Mouse (Mus musculus) cerebral cortex, adult 2 months (tissue): ENCODE measurements around the gene Gm10320.

Experiments
- WGBS: fragments of 180-500 bp; shearing (Covaris S2); methylation state at CpG from one replicate; pipeline ENCODE4 v1.1.7; 2018; 5-methylcytosine and 5-hydroxymethylcytosine counted together

The Gm10320 gene

GRCm38 (mm10) chr13:98469916-98470315 lies 21.9 kb downstream of the Gm10320 start:
- WGBS: 38% methylated on average over 4 of the region's 4 CpGs

GRCm38 (mm10) chr13:98461467-98461866 lies 30.3 kb downstream of the Gm10320 start:
- 68% methylated on average over 4 of the region's 4 CpGs for WGBS

- WGBS: 77% methylated on average over 2 of the region's 2 CpGs
Observed at GRCm38 (mm10) chr13:98456398-98456797, 35.4 kb downstream of the Gm10320 start.

GRCm38 (mm10) chr13:98455646-98456045 lies 36.2 kb downstream of the Gm10320 start:
- 86% methylated on average over 10 of the region's 10 CpGs for WGBS

- 87% methylated on average over 12 of the region's 12 CpGs for WGBS
Observed at GRCm38 (mm10) chr13:98454224-98454967, 37.4 kb downstream of the Gm10320 start.

- 88% methylated on average over 4 of the region's 4 CpGs for WGBS
Observed at GRCm38 (mm10) chr13:98453146-98453545, 38.7 kb downstream of the Gm10320 start.

- WGBS: 51% methylated on average over 6 of the region's 6 CpGs
Observed at GRCm38 (mm10) chr13:98447741-98448140, 44.1 kb downstream of the Gm10320 start.

- 86% methylated on average over 7 of the region's 7 CpGs for WGBS
Observed at GRCm38 (mm10) chr13:98445391-98446125, 46.2 kb downstream of the Gm10320 start.

GRCm38 (mm10) chr13:98441001-98441400 lies 50.8 kb downstream of the Gm10320 start:
- 91% methylated on average over 4 of the region's 4 CpGs for WGBS

GRCm38 (mm10) chr13:98440293-98440952 lies 51.4 kb downstream of the Gm10320 start:
- 69% methylated on average over 13 of the region's 13 CpGs for WGBS
